21 mouse cellular contexts compared by ENCODE assay signal in the genomic region with DNA sequence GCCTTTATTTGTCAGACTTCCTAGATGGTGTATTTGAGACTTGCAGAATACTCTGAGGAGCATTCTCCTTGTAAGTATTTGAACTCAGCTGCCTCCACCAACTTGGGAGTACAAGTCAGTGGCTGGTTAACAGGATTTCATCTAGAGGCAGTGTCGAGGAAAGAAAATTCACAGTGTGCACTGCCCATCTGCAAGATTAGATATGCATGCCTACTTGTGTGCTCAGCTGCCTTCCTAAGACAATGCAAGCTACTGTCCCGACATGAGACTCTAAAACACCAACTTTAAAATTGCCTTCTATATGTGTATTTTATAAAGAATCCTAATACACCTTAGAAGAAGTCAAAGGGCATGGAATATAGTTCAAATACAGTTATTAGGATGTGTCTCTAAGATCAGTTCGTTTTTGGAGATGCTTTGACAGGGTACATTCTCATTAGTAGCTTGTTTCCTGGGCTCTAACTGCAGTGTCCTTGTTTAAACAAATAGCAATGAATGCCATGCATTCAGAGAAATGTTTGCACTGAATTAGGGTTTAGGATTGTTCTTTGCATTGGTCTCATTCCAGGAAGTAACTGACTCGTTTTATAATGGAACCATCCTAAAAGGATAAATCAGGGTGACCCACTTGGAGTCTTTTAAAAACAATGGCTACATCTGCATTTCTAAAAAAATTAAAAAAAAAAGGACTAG.
"Had no signal": no experiment of that assay in that cellular context is flagged by ENCODE, and none has a peak within 500 bp of the region (broad histone marks: within the 10 kb centered on the region; RNA-seq: fewer than 3 reads in every experiment).

No protein-coding gene starts in this region.

- ATAC-seq: liver, embryonic 12.5 days; midbrain, embryonic 15.5 days had no signal

- H3K36me3 ChIP-seq: limb, embryonic 10.5 days; limb, embryonic 13.5 days; liver, embryonic 12.5 days; liver, embryonic 15.5 days; lung, embryonic 15.5 days; midbrain, embryonic 12.5 days; midbrain, embryonic 15.5 days had no signal

- H3K4me3 ChIP-seq: layer of hippocampus, adult 2 months; limb, embryonic 10.5 days; limb, embryonic 13.5 days; liver, embryonic 12.5 days; liver, embryonic 15.5 days; lung, embryonic 15.5 days; megakaryocyte, embryonic 14.5 days; midbrain, embryonic 12.5 days; midbrain, embryonic 15.5 days had no signal

- DNase-seq: kidney, adult 9 months; kidney, postnatal 14 days; kidney, postnatal 4 days; layer of hippocampus, adult 9-11 months; liver; lung, adult 18-20 months; lung, postnatal 10 days; lung, postnatal 36 days; right cerebral cortex, postnatal 25 days; spleen, adult 18-20 months; thymus, adult 18-20 months; thymus, postnatal 36 days had no signal

- H3K27me3 ChIP-seq: limb, embryonic 13.5 days; liver, embryonic 12.5 days; liver, embryonic 15.5 days; lung, embryonic 15.5 days; megakaryocyte, embryonic 14.5 days; midbrain, embryonic 12.5 days; midbrain, embryonic 15.5 days had no signal

- H3K9ac ChIP-seq: limb, embryonic 13.5 days; liver, embryonic 12.5 days; liver, embryonic 15.5 days; lung, embryonic 15.5 days; midbrain, embryonic 12.5 days; midbrain, embryonic 15.5 days had no signal

- H3K9me3 ChIP-seq: limb, embryonic 10.5 days; limb, embryonic 13.5 days; liver, embryonic 12.5 days; liver, embryonic 15.5 days; lung, embryonic 15.5 days; megakaryocyte, embryonic 14.5 days; midbrain, embryonic 12.5 days; midbrain, embryonic 15.5 days had no signal

- H3K4me2 ChIP-seq: limb, embryonic 13.5 days; liver, embryonic 12.5 days; liver, embryonic 15.5 days; lung, embryonic 15.5 days; midbrain, embryonic 12.5 days; midbrain, embryonic 15.5 days had no signal

- H3K27ac ChIP-seq: layer of hippocampus, adult 2 months; limb, embryonic 10.5 days; limb, embryonic 13.5 days; liver, embryonic 12.5 days; liver, embryonic 15.5 days; lung, embryonic 15.5 days; midbrain, embryonic 12.5 days; midbrain, embryonic 15.5 days had no signal

- H3K4me1 ChIP-seq: limb, embryonic 10.5 days; limb, embryonic 13.5 days; liver, embryonic 12.5 days; liver, embryonic 15.5 days; lung, embryonic 15.5 days; megakaryocyte, embryonic 14.5 days; midbrain, embryonic 12.5 days; midbrain, embryonic 15.5 days had no signal
